Mouse (Mus musculus): ENCODE results near the gene Zswim5. TPM values are rescaled to one million over a fixed set of nuclear protein-coding genes. Genes with fewer than 3 reads are reported as not detected.

The Zswim5 gene
- polyA plus RNA-seq, 1 experiment = 36.0 TPM

DNA sequence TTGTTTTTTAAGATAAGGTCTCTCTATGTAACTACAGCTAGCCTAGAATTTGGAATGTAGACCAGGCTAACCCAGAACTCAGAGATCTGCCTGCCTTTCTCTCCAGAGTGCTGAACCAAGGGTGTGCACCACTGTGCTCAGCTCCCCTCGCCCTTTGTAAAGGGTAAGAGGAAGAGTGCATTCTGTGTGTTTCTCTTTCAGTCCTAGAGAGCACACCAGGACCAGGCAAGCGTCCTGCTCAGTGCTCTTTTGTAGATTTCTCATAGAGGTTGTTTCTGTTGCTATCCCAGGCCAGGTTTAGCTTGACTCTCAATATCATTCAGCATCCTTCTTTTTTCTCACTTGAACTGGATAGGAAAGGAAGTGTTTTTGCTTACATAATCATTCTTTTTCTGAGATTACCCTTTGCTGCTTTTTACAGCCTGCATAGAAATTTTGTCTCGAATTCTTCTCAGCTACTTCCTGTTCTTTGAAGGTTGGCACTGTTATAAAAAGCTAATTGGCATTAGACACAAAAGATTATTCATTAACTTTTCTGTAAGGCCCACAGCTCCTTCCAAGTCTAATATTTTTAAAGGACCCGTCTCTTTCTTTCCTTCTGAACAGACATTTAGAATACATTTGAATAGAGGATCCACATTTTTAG lies 51.0 kb downstream of the Zswim5 start:
- TF ChIP-seq POLR2A (IDR thresholded peaks at IDR 0.05; ENCODE audit: borderline replicate concordance, extremely low read depth, insufficient read depth, insufficient read length, poor library complexity, severe bottlenecking) (no peak), CTCF (IDR thresholded peaks at IDR 0.05; ENCODE audit: borderline replicate concordance, extremely low read depth, insufficient read depth, insufficient read length) (no peak)
- no peak for DNase-seq (ENCODE audit: low read depth)

DNA sequence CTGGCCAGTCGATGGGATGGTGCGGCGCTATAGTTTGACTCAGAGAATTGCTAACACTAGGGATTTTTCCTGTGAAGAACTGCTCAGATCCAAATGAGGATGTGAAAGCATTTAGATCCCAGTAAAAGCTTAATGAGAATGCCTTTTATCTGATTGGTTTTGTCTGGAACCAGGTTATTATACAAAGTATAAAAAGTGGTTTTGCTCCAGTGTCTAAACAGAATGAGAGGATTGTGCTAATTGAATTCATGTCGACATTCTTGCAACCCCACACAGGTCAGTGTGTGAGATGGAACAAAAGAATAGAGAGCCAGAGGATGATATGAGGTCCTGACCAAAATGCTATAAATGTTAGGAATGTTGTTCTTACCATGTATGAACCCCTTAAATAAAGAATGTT lies 62.4 kb downstream of the Zswim5 start:
- DNase-seq (ENCODE audit: low read depth) = no peak
- TF ChIP-seq POLR2A (IDR thresholded peaks at IDR 0.05; ENCODE audit: borderline replicate concordance, extremely low read depth, insufficient read depth, insufficient read length, poor library complexity, severe bottlenecking) = no peak
- TF ChIP-seq CTCF (IDR thresholded peaks at IDR 0.05; ENCODE audit: borderline replicate concordance, extremely low read depth, insufficient read depth, insufficient read length) = no peak

DNA sequence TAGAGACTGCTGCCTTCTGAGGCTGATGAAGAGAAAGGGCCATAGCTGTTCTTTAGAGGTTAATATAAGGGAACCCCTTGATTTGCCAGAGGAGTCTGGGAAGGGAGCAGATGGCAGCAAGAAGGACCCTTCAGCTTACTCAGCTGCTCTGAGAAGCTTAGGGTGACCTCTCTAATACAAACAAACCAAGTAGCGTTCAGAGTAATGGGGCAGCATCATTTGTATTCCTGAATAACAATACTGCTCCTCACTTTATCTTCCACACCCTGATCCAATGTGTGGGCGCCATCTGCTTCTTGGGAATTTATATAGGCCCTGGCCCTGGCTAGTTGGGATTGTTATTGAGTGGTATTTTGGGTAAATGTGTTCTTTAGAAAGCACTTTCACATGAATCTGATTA lies 65.5 kb downstream of the Zswim5 start:
- DNase-seq (ENCODE audit: low read depth) = peak; percentile 65
- TF ChIP-seq CTCF (IDR thresholded peaks at IDR 0.05; ENCODE audit: borderline replicate concordance, extremely low read depth, insufficient read depth, insufficient read length) (no peak), POLR2A (IDR thresholded peaks at IDR 0.05; ENCODE audit: borderline replicate concordance, extremely low read depth, insufficient read depth, insufficient read length, poor library complexity, severe bottlenecking) (no peak)

DNA sequence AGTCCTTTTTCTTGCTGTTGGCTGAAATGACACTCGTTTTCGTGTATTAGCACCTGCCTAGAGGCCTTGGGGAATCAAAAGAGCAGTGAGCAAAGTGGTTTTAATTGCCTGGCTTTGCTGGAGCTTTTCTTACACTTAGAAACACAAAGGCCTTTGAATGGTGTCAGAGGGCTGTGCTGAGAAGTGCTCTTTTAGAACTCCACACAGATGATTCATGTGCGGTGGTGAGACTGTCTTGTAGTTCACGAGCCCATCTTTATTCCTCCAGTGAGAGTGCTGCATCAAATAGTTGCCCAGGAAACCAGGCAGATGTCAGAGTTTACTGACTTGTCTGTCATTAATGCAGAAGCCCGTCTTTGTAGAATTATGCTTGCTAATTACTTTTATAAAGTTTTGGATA lies 66.9 kb downstream of the Zswim5 start:
- TF ChIP-seq POLR2A (IDR thresholded peaks at IDR 0.05; ENCODE audit: borderline replicate concordance, extremely low read depth, insufficient read depth, insufficient read length, poor library complexity, severe bottlenecking) (no peak), CTCF (IDR thresholded peaks at IDR 0.05; ENCODE audit: borderline replicate concordance, extremely low read depth, insufficient read depth, insufficient read length) (no peak)
- peak; percentile 83 for DNase-seq (ENCODE audit: low read depth)

DNA sequence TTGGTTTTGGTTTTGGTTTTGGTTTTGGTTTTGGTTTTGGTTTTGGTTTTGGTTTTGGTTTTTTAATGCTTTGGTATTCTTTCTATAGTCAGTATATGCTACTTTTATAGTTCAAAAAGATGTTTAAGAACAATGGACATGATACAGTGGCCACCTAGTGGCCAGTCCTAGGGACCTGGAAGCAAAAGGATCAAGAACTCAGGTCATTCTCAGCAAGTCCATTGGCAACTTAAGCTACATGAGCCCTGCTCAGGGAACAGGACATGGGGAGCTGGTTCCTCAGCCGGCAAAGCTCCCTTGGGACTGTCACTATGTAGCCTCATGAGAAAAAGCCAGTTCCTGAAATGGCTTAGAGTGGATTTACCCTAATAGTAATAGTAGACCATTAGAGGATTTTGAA lies 74.5 kb downstream of the Zswim5 start:
- DNase-seq (ENCODE audit: low read depth) = peak; percentile 42
- TF ChIP-seq POLR2A (IDR thresholded peaks at IDR 0.05; ENCODE audit: borderline replicate concordance, extremely low read depth, insufficient read depth, insufficient read length, poor library complexity, severe bottlenecking) = no peak
- TF ChIP-seq CTCF (IDR thresholded peaks at IDR 0.05; ENCODE audit: borderline replicate concordance, extremely low read depth, insufficient read depth, insufficient read length) = peak; percentile 42; the same call in 1 of the 2 replicates

- DNase-seq (ENCODE audit: low read depth) = no peak
- TF ChIP-seq CTCF (IDR thresholded peaks at IDR 0.05; ENCODE audit: borderline replicate concordance, extremely low read depth, insufficient read depth, insufficient read length) (no peak), POLR2A (IDR thresholded peaks at IDR 0.05; ENCODE audit: borderline replicate concordance, extremely low read depth, insufficient read depth, insufficient read length, poor library complexity, severe bottlenecking) (no peak)
These were observed 77.8 kb downstream of the Zswim5 start for GRCm38 (mm10) chr4:116954951-116955350.

DNA sequence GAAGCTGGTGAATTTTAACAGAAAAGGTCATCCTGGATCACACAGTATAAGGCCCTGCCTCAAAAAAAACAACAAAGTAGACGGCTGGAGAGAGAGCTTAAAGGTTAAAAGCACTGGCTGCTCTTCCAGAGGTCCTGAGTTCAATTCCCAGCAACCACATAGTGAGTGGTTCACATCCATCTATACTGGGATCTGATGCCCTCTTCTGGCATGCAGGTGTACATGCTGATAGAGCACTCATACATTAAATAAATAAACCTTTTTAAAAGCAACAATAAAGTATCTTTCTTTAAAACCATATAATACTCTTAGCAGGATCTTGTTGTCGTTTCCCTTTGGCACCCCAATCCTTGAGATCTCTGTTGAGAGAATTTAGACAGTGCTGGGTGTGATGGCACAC lies 99.3 kb downstream of the Zswim5 start:
- no peak for DNase-seq (ENCODE audit: low read depth)
- TF ChIP-seq POLR2A (IDR thresholded peaks at IDR 0.05; ENCODE audit: borderline replicate concordance, extremely low read depth, insufficient read depth, insufficient read length, poor library complexity, severe bottlenecking) (no peak), CTCF (IDR thresholded peaks at IDR 0.05; ENCODE audit: borderline replicate concordance, extremely low read depth, insufficient read depth, insufficient read length) (no peak)

- no peak for DNase-seq (ENCODE audit: low read depth)
- TF ChIP-seq CTCF (IDR thresholded peaks at IDR 0.05; ENCODE audit: borderline replicate concordance, extremely low read depth, insufficient read depth, insufficient read length) (no peak), POLR2A (IDR thresholded peaks at IDR 0.05; ENCODE audit: borderline replicate concordance, extremely low read depth, insufficient read depth, insufficient read length, poor library complexity, severe bottlenecking) (no peak)
These were observed 108.5 kb downstream of the Zswim5 start for GRCm38 (mm10) chr4:116985681-116986080.

DNA sequence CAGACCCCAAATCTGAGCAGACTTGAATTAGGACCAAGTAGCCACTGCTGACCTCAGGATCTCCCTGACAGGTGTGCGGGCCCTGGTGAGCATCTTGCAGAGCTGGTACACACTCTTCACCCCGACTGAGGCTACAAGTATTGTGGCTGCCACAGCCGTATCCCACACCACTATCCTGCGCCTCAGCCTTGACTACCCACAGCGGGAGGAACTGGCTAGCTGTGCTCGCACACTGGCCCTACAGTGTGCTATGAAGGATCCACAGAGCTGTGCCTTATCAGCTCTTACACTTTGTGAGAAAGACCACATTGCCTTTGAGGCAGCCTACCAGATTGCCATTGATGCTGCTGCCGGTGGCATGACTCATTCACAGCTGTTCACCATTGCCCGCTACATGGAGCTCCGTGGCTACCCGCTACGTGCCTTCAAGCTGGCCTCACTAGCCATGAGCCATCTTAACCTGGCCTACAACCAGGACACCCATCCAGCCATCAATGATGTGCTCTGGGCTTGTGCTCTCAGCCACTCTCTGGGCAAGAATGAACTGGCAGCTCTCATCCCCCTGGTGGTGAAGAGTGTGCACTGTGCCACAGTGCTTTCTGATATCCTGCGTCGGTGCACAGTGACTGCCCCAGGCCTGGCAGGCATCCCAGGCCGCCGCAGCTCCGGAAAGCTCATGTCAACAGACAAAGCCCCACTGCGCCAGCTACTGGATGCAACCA lies 109.4 kb downstream of the Zswim5 start:
- DNase-seq (ENCODE audit: low read depth) = peak; percentile 90
- no peak for TF ChIP-seq POLR2A (IDR thresholded peaks at IDR 0.05; ENCODE audit: borderline replicate concordance, extremely low read depth, insufficient read depth, insufficient read length, poor library complexity, severe bottlenecking)
- TF ChIP-seq CTCF (IDR thresholded peaks at IDR 0.05; ENCODE audit: borderline replicate concordance, extremely low read depth, insufficient read depth, insufficient read length) = peak; percentile 76

GRCm38 (mm10) chr4:116987122-116987456 lies 109.9 kb downstream of the Zswim5 start:
- TF ChIP-seq CTCF (IDR thresholded peaks at IDR 0.05; ENCODE audit: borderline replicate concordance, extremely low read depth, insufficient read depth, insufficient read length) (no peak), POLR2A (IDR thresholded peaks at IDR 0.05; ENCODE audit: borderline replicate concordance, extremely low read depth, insufficient read depth, insufficient read length, poor library complexity, severe bottlenecking) (no peak)
- no peak for DNase-seq (ENCODE audit: low read depth)

- no peak for TF ChIP-seq POLR2A (IDR thresholded peaks at IDR 0.05; ENCODE audit: borderline replicate concordance, extremely low read depth, insufficient read depth, insufficient read length, poor library complexity, severe bottlenecking)
- TF ChIP-seq CTCF (IDR thresholded peaks at IDR 0.05; ENCODE audit: borderline replicate concordance, extremely low read depth, insufficient read depth, insufficient read length) = no peak
- no peak for DNase-seq (ENCODE audit: low read depth)
These were observed 112.6 kb downstream of the Zswim5 start for GRCm38 (mm10) chr4:116989731-116990130.

- TF ChIP-seq POLR2A (IDR thresholded peaks at IDR 0.05; ENCODE audit: borderline replicate concordance, extremely low read depth, insufficient read depth, insufficient read length, poor library complexity, severe bottlenecking) (no peak), CTCF (IDR thresholded peaks at IDR 0.05; ENCODE audit: borderline replicate concordance, extremely low read depth, insufficient read depth, insufficient read length) (peak; percentile 92)
- DNase-seq (ENCODE audit: low read depth) = peak; percentile 82
These were observed 114.2 kb downstream of the Zswim5 start for GRCm38 (mm10) chr4:116991366-116991765.

Measured in brain, embryonic 14.5 days (tissue).